Mouse (Mus musculus): ENCODE measurements around the gene Siglecf. TPM values are rescaled to one million over a fixed set of nuclear protein-coding genes. Genes with fewer than 3 reads are reported as not detected.

The Siglecf gene
- polyA plus RNA-seq, 1 experiment from 2014 or later: 0.20 TPM

DNA sequence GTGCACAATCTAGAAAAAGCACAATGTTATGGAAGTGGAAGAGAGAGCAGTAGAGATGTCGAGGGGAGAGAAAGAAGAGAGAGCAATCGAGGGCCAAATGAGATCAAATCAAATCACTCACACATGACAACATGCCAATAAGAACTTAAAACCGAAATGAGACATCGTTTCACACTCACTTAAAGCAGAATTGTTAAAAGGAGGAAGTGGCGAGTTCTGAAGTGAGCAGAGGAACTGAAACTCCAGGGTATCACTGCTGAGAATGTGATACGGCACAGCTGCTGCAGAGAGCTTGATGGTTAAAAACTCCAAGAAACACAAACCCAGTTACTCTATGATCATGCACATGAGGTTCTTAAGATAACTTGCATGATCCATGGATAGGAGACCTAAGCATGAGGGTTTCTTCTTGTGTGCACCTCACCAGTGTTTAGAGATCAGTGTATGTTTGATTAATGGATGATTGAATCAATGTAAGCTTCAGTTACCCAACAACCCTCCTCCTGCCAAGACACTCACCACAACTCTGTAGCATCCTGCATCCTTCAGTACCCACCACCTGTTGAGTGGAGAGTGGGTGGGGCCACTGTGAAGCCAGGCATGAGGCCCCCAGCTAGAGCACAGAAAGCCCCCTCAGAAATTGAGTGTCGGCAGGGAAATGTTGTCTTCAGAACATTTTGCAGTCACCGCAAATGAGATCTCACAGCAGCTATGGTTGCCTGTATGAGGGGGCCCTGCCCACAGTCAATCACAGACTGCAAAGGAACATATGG lies 41.4 kb downstream of the Siglecf start:
- Histone ChIP-seq H3K9ac (replicated peaks) (no peak overlapping the region), H3K4me1 (no peaks in the 10 kb centered on the region), H3K27me3 (no peaks in the 10 kb centered on the region), H3K4me2 (replicated peaks) (no peak overlapping the region), H3K9me3 (no peaks in the 10 kb centered on the region), H3K4me3 (no peak overlapping the region), H3K36me3 (no peaks in the 10 kb centered on the region), H3K27ac (replicated peaks) (no peak overlapping the region)
- no peak for ATAC-seq (ENCODE audit: low FRiP score, low read depth)
- 84% methylated on average over 8 of the region's 8 CpGs for WGBS

DNA sequence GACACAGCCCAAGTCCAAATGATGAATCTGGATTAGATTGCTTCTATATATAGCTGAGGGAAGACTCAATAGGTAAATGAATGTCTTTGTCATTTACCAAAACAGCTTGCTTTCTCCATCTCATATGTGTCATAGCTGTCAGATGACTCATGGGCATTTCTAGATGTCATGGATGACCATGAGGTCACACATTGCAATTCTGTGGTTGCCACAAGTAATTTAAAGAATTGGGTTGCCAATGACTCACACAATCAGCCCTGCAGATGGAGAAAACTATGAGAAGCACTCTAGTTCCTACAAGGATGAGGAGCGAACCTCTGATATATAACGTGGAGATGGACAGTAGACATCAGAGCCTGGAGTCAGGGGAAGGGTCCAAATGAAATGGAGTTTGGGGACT lies 48.4 kb downstream of the Siglecf start:
- no peak overlapping the region for H3K4me3 ChIP-seq
- no peak overlapping the region for H3K4me2 ChIP-seq (replicated peaks)
- no peak overlapping the region for H3K9ac ChIP-seq (replicated peaks)
- no peak for ATAC-seq (ENCODE audit: low FRiP score, low read depth)
- no peaks in the 10 kb centered on the region for H3K36me3 ChIP-seq
- no peaks in the 10 kb centered on the region for H3K4me1 ChIP-seq
- WGBS: 80% methylated on average over 2 of the region's 2 CpGs
- no peaks in the 10 kb centered on the region for H3K9me3 ChIP-seq
- H3K27ac ChIP-seq (replicated peaks): no peak overlapping the region
- H3K27me3 ChIP-seq: no peaks in the 10 kb centered on the region

DNA sequence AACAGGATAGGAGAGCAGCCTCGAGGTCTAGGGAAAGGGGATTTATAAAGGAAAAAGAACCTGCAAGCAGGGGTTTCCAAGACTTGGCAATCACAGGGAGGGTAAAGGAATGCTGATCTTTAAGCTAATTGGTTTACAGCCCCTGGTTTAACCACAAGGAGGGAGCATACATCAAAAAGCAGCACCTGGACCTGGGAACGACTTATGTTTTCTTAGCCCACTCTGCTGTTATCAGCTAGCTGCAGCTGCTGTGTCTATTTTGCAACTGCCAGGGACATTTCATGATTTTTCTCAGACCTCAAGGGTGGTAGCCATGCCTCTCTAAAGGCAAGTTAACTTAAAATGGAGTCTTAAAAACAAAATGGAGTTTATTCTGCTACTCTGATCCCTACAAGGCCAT lies 51.6 kb downstream of the Siglecf start:
- no peak overlapping the region for H3K4me3 ChIP-seq
- 46% methylated on average over 2 of the region's 2 CpGs for WGBS
- H3K9ac ChIP-seq (replicated peaks): no peak overlapping the region
- H3K9me3 ChIP-seq: no peaks in the 10 kb centered on the region
- H3K36me3 ChIP-seq: no peaks in the 10 kb centered on the region
- H3K27ac ChIP-seq (replicated peaks): no peak overlapping the region
- H3K4me1 ChIP-seq: no peaks in the 10 kb centered on the region
- ATAC-seq (ENCODE audit: low FRiP score, low read depth): no peak
- no peak overlapping the region for H3K4me2 ChIP-seq (replicated peaks)
- H3K27me3 ChIP-seq: no peaks in the 10 kb centered on the region

DNA sequence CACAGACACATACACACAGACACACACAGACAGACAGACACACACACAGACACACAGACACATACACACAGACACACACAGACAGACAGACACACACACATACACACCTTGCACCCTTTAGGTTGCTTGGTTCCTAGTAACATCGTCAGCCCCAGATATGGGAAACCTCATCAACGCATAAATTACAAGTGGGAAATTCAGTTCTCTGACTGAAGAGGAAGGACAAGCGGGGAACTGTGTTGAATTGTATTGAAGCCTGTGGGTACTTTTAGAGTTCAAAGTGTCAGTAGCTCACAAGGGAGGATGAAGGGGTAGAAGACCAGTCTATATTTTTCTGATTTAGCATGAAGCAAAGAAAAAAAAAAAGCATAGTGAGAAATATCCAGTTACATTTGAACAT lies 56.4 kb downstream of the Siglecf start:
- no peak overlapping the region for H3K4me2 ChIP-seq (replicated peaks)
- no peaks in the 10 kb centered on the region for H3K36me3 ChIP-seq
- H3K27me3 ChIP-seq: no peaks in the 10 kb centered on the region
- no peaks in the 10 kb centered on the region for H3K9me3 ChIP-seq
- H3K9ac ChIP-seq (replicated peaks): no peak overlapping the region
- WGBS: 81% methylated on average over 3 of the region's 3 CpGs
- no peak overlapping the region for H3K4me3 ChIP-seq
- H3K27ac ChIP-seq (replicated peaks): no peak overlapping the region
- no peak for ATAC-seq (ENCODE audit: low FRiP score, low read depth)
- H3K4me1 ChIP-seq: no peaks in the 10 kb centered on the region

DNA sequence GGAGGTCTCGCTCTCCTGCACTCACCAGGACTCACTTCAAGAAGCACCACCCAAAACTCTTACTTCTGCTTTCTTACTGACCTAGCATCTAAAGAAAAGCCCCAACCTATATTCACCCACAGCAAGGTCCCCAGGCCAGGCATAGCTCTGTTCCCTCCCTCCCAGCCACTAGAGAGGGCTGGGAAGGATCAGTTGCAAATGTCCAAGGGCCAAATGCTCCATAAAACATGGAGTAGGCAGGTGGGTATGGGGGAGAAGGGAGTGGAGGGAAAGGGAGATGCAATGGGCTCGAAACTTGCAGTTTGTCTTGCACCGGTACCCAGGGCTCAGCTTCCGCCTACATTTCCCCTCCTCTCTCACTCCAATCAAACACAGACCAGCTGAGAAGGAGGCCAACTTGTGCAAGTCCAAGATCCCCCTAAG lies 57.0 kb downstream of the Siglecf start, which contains the start of gene Siglecg:
Siglecg (plus strand) TSS at position 74 of the 423 bp plus-strand sequence.
- Histone ChIP-seq H3K27me3 (no peaks in the 10 kb centered on the region), H3K4me2 (replicated peaks) (no peak within 1 kb of the TSS), H3K4me1 (no peaks in the 10 kb centered on the region), H3K9me3 (no peaks in the 10 kb centered on the region), H3K27ac (replicated peaks) (no peak within 1 kb of the TSS), H3K9ac (replicated peaks) (no peak within 1 kb of the TSS), H3K36me3 (no peaks in the 10 kb centered on the region), H3K4me3 (no peak within 1 kb of the TSS)
- no peak for ATAC-seq (ENCODE audit: low FRiP score, low read depth)
- 89% methylated on average over 4 of the region's 4 CpGs for WGBS

DNA sequence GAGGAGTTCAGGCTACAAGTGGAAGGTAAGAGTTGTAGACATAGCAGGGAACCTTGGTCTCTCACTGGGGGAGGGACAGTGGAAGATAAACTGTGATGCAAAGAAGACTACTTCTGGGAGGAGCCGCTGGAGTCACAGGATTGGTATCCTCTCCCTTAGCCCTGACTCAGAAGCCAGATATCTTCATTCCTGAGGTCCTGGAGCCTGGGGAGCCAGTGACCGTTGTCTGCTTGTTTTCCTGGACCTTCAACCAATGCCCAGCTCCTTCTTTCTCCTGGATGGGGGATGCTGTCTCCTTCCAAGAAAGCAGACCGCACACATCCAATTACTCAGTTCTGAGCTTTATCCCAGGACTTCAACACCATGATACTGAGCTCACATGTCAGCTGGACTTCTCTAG lies 57.9 kb downstream of the Siglecf start:
- no peaks in the 10 kb centered on the region for H3K9me3 ChIP-seq
- no peak overlapping the region for H3K4me2 ChIP-seq (replicated peaks)
- H3K4me3 ChIP-seq: no peak overlapping the region
- H3K36me3 ChIP-seq: no peaks in the 10 kb centered on the region
- H3K4me1 ChIP-seq: no peaks in the 10 kb centered on the region
- WGBS: 81% methylated on average over 3 of the region's 3 CpGs
- no peak for ATAC-seq (ENCODE audit: low FRiP score, low read depth)
- H3K27ac ChIP-seq (replicated peaks): no peak overlapping the region
- no peak overlapping the region for H3K9ac ChIP-seq (replicated peaks)
- H3K27me3 ChIP-seq: no peaks in the 10 kb centered on the region

Other genes starting within 250 kb of the Siglecf start
- not detected in 2 replicates for gene Zfp936, start 237.1 kb upstream of the Siglecf start, polyA plus RNA-seq (2016; fragmentation: Nextera tagmentation; extraction: Ambion mirVana)
- gene Zfp715, start 38.0 kb upstream of the Siglecf start, polyA plus RNA-seq (2016; fragmentation: Nextera tagmentation; extraction: Ambion mirVana): 15.3 and 16.2 TPM in 2 replicates
- not detected in 2 replicates for gene Siglecg, start 56.9 kb downstream of the Siglecf start, polyA plus RNA-seq (2016; fragmentation: Nextera tagmentation; extraction: Ambion mirVana)
- gene Lim2, start 76.3 kb downstream of the Siglecf start, polyA plus RNA-seq (2016; fragmentation: Nextera tagmentation; extraction: Ambion mirVana): not detected in 2 replicates
- not detected in 2 replicates for gene Nkg7, start 85.7 kb downstream of the Siglecf start, polyA plus RNA-seq (2016; fragmentation: Nextera tagmentation; extraction: Ambion mirVana)
- not detected in 2 replicates for gene Cldnd2, start 89.4 kb downstream of the Siglecf start, polyA plus RNA-seq (2016; fragmentation: Nextera tagmentation; extraction: Ambion mirVana)
- gene Etfb, start 92.7 kb downstream of the Siglecf start, polyA plus RNA-seq (2016; fragmentation: Nextera tagmentation; extraction: Ambion mirVana): 147 and 163 TPM in 2 replicates
- 1.4 TPM in 1 of 2 replicates, not detected in the other for gene Gm45233, start 92.8 kb downstream of the Siglecf start, polyA plus RNA-seq (2016; fragmentation: Nextera tagmentation; extraction: Ambion mirVana)
- gene Vsig10l, start 111.8 kb downstream of the Siglecf start, polyA plus RNA-seq (2016; fragmentation: Nextera tagmentation; extraction: Ambion mirVana): 4.0 and 7.4 TPM in 2 replicates
- 3.9 and 4.1 TPM in 2 replicates for gene Iglon5, start 138.7 kb downstream of the Siglecf start, polyA plus RNA-seq (2016; fragmentation: Nextera tagmentation; extraction: Ambion mirVana)
- not detected in 2 replicates for gene 4931406B18Rik, start 154.6 kb downstream of the Siglecf start, polyA plus RNA-seq (2016; fragmentation: Nextera tagmentation; extraction: Ambion mirVana)
- gene Cd33, start 193.1 kb downstream of the Siglecf start, polyA plus RNA-seq (2016; fragmentation: Nextera tagmentation; extraction: Ambion mirVana): 1.1 and 1.4 TPM in 2 replicates
- 9.3 and 10.1 TPM in 2 replicates for gene Zfp658, start 210.9 kb downstream of the Siglecf start, polyA plus RNA-seq (2016; fragmentation: Nextera tagmentation; extraction: Ambion mirVana)
- gene Zfp719, start 228.3 kb downstream of the Siglecf start, polyA plus RNA-seq (2016; fragmentation: Nextera tagmentation; extraction: Ambion mirVana): 17.8 and 17.9 TPM in 2 replicates

Measured in midbrain, embryonic 12.5 days (tissue).